In genomic region chr12:100290711-100291685, GRCm38 (mm10) we compare ENCODE assay signal across 8 mouse cellular contexts.
DNase-seq lines count a peak whose midpoint lies in the region; ATAC-seq lines count a peak whose summit lies in the region.

No protein-coding gene starts in this region.

- peak overlapping the region; percentile 41; the same call in 1 of the 2 replicates for H3K27ac ChIP-seq in kidney, embryonic 15.5 days
- peak overlapping the region; percentile 78 for H3K27ac ChIP-seq in limb, embryonic 13.5 days

- no peaks in the 10 kb centered on the region for H3K36me3 ChIP-seq in kidney, embryonic 15.5 days
- H3K36me3 ChIP-seq in limb, embryonic 13.5 days, result no peaks in the 10 kb centered on the region

- H3K27me3 ChIP-seq in kidney, embryonic 15.5 days, result no peaks in the 10 kb centered on the region
- no peaks in the 10 kb centered on the region for H3K27me3 ChIP-seq in limb, embryonic 13.5 days

- H3K4me2 ChIP-seq in kidney, embryonic 15.5 days, result no peak overlapping the region
- H3K4me2 ChIP-seq in limb, embryonic 13.5 days (replicated peaks), result no peak overlapping the region

- H3K4me1 ChIP-seq in kidney, embryonic 15.5 days, result peaks cover 34% of the 10 kb centered on the region
- peaks cover 34% of the 10 kb centered on the region for H3K4me1 ChIP-seq in limb, embryonic 13.5 days

- ATAC-seq in kidney, embryonic 15.5 days (replicated peaks; ENCODE audit: low FRiP score), result peak; percentile 68
- peak; percentile 87 for ATAC-seq in limb, embryonic 13.5 days (ENCODE audit: low FRiP score, low read depth)

- peak; percentile 50 for DNase-seq in cerebellum, adult 9-10 months
- DNase-seq in cerebellum, adult 11 months, result no peak
- DNase-seq in thymus, postnatal 4 days, result peak; percentile 26
- DNase-seq in thymus, postnatal 10 days (ENCODE audit: low spot score in 2 of 2), result no peak
- peak; percentile 76 for DNase-seq in right cerebral cortex, postnatal 4 days
- DNase-seq in adipocyte (ENCODE audit: low spot score), result no peak

- H3K9ac ChIP-seq in kidney, embryonic 15.5 days, result no peak overlapping the region
- H3K9ac ChIP-seq in limb, embryonic 13.5 days, result no peak overlapping the region

- no peaks in the 10 kb centered on the region for H3K9me3 ChIP-seq in kidney, embryonic 15.5 days (replicated peaks)
- 0 out of 2 replicates have a peak, but pooled peaks cover 5% of the 10 kb centered on the region for H3K9me3 ChIP-seq in limb, embryonic 13.5 days

- 44% methylated on average over 18 of the region's 18 CpGs for WGBS in kidney, embryonic 15.5 days
- WGBS in limb, embryonic 13.5 days, result 42% methylated on average over 18 of the region's 18 CpGs

- H3K4me3 ChIP-seq in kidney, embryonic 15.5 days (replicated peaks), result no peak overlapping the region
- H3K4me3 ChIP-seq in limb, embryonic 13.5 days, result no peak overlapping the region

Comparison
In these comparisons a context has a peak if more than half of its experiments do, and no peak if none do; other contexts are left out.
1. DNase-seq: peak in cerebellum, adult 9-10 months (single experiment), thymus, postnatal 4 days (single experiment) and right cerebral cortex, postnatal 4 days (single experiment); none in cerebellum, adult 11 months (single experiment), thymus, postnatal 10 days (0 of 2) and adipocyte (single experiment).